Mouse (Mus musculus): Measurements from ENCODE around the gene Gm43951.

- no peak for TF ChIP-seq CTCF (IDR thresholded peaks at IDR 0.05; ENCODE audit: control insufficient read depth, insufficient read depth, insufficient replicate concordance, low read depth, low read length)
- no peak for TF ChIP-seq POLR2A (IDR thresholded peaks at IDR 0.05; ENCODE audit: control insufficient read depth, low read depth, low read length)
Observed at GRCm38 (mm10) chr11:72256441-72256840, 49.8 kb upstream of the Gm43951 start.
